Mouse (Mus musculus): ENCODE data around the gene Zdhhc20.
"Not testable (repeated sequence)": the region's sequence is repeated elsewhere in the genome, so short reads cannot be mapped to it uniquely, and the experiment has no call there.

Zdhhc20 gene

GRCm38 (mm10) chr14:57889541-57890010, 500 bp downstream of the Zdhhc20 start:
- peak; percentile 47 for DNase-seq (ENCODE audit: low spot score)

DNA sequence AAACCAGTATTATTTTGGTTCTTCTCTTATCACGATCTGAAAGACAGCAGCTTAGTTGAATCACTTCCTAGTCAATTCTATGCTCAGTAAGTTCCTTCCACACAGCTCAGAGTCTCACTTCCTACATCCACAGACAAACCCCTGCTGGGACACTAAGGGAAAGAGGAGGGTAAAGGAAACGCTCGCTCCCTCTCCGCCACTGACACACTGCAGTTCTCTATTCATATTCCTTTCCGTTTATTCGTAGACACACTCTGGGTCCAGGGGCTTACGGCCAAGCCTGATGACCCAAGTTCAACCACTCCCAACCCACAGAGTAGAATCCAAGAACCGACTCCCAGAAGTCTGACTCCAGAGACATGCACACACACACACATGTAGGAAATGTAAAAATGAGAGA, 2.9 kb downstream of the Zdhhc20 start:
- DNase-seq (ENCODE audit: low spot score) = no peak

DNA sequence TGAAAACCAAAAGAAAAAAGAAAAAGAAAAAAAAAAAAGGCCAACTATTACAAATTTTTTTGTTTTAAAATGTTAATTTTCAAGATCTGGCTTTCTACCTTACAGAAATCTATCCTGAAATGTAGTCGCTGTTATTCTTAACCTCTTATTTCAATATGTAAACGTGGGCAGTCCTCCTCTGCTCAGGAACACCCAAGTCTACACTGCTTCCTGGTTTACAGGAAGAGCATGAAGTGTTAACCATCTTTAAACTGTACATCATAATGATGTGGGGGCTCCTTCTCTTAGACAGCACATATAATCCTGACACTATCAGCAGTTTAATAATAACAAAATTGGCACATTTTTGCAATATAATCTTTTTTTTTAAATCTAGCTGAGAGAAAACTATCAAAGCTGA, 4.0 kb downstream of the Zdhhc20 start:
- DNase-seq (ENCODE audit: low spot score) = no peak

DNA sequence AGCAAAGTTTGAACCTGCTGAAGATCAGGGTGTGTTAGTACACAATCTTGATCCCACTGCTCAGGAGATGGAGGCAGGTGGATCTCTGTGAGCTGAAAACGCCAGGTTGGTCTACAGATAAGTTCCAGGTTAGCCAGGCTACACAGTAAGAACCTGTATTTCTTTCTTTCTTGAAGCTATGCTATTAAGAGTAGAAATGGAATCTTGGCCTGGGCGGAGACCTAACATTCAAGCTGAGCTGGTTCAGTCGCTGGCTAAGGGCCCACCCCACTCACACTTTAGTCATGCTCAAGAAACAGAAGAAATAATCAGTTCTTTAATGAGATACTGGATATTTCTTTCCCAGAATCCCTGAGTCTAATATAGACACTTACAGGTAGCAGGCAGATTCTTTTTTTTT, 6.7 kb downstream of the Zdhhc20 start:
- no peak for DNase-seq (ENCODE audit: low spot score)

- DNase-seq (ENCODE audit: low spot score) = no peak
Measured at GRCm38 (mm10) chr14:57882720-57883119, 7.4 kb downstream of the Zdhhc20 start.

DNA sequence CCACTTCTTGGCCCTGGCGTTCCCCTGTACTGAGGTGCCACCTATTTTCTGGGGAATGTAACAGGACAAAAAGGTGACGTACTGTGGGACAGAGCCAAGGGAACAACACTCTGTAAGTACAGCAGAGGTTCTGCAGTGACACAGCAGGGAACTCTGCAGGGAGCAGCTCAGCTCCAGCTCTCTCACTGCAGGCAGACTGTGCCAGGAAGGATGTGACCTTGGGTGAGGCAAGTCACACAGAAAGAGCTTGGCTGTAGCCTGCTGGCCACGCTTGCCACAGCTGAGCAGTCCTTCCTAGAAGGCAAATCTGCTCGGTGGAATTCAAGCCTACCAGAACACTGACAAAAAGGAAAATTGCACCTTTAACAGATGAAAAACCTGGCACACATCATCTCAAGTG, 8.3 kb downstream of the Zdhhc20 start:
- no peak for DNase-seq (ENCODE audit: low spot score)

DNA sequence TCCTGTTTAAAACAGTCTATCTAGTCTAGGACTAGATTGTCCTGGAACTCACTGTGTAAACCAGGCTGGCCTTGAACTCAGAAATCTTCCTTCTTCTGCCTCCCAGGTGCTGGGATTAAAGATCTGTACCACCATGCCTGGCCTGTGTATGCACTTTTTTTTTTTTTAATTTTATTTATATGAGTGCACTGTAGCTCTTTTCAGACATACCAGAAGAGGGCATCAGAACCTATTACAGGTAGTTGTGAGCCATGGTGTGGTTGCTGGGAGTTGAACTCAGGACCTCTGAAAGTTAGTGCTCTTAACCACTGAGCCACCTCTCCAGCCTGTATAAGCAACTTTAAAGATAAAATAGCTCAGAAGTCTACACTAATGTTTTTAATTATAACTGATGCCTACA, 9.0 kb downstream of the Zdhhc20 start:
- DNase-seq (ENCODE audit: low spot score) = no peak

DNA sequence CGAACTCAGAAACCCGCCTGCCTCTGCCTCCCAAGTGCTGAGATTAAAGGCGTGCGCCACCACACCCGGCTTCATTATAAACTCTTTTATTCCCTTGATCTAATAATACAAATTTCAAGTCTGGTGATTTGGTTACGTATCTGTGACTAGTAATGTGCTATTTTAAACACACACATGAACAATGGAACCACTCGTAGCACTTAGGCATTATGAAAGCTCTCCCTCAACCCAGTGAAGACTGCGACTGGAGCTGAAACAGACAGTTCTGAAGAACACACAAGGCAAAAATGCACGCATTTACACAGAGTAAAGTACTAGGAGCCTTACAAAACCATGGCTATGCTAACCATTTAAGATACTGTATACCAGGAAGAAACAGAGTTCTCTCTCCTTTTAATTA, 12.2 kb downstream of the Zdhhc20 start:
- no peak for DNase-seq (ENCODE audit: low spot score)

DNA sequence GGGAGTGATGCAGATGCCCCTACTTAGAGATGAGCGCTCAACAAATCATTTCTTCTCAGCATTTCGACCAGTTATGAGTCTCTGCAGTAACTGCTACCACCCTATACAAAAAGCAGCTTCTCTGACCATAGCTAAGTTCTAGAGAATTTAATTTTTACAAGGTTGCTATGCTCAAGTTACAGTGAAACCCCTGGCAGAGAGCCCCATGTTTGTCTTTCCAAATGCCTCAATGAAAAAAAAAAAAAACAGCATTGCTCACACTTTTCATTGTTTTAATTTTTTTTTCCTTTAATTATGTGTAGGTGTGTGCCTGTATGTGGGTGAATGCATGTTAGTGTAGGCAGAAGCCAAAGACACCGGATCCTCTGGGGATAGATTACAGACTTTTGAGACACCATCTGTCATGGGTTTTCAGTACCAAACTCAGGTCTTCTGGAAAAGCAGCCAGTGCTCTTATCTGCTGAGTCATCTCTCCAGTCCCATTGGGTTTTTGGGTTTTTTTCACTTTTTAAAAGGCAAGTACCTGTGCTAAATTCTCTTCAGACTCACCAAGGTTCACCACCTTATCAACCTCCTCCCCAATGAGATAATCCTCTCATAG, 23.3 kb downstream of the Zdhhc20 start:
- DNase-seq (ENCODE audit: low spot score) = no peak

DNA sequence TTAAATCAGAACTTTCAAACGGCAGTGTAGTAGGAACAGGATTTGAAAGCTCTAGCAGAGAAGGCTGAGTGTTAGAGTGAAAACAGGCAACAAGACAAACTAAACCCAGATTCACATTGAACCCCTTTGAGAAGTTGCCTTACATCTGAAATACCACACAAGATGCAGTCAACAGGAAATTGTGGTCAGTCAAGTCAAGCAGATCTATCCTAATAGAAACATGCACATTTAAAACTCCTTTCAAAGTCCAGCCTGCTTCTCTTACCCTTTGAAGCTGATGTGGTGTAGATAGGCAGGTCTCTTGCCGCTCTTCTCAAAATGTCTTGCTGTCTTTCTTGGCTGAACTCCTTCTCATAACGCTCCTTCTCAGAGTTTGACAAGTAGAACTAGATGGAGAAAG, 24.8 kb downstream of the Zdhhc20 start:
- no peak for DNase-seq (ENCODE audit: low spot score)

DNA sequence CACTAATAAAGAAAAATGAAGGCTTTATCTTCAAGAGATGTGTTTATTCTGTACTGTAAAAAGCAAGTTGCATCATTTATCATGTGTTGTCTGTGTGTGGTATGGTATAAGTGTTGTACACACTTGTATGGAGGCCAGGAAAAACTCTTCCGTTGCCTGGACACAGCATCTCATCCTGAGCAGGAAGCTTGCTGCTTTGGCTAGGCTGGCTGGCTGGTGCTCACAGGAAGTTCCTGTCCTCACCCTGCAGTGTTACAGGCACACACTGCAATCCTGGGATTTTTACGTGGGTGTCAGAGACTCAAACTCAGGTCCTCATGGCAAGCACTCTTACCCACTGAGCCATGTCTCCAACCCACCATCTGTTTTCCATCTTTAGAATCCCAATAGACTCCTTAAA, 26.9 kb downstream of the Zdhhc20 start:
- DNase-seq (ENCODE audit: low spot score) = no peak

DNA sequence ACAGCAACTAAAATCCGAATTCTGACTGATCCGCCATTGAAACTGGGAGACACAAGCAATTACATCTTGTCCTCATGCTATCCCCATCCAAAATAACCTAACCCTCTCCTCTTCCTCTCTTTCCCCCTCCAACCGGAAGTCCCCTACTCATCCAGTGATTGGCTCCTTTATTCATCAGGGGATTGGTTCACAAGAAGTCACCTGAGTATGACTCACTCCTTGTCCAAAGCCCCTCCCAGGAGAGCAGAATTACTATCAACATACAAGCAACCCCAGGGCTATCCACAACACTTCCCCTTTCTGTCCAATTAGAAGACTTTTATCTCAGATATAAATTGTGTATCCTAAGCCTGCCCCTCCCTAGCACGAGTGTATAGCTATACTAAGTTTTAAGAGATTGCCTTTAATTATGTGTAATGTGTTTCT, 28.1 kb downstream of the Zdhhc20 start:
- no peak for DNase-seq (ENCODE audit: low spot score)

DNA sequence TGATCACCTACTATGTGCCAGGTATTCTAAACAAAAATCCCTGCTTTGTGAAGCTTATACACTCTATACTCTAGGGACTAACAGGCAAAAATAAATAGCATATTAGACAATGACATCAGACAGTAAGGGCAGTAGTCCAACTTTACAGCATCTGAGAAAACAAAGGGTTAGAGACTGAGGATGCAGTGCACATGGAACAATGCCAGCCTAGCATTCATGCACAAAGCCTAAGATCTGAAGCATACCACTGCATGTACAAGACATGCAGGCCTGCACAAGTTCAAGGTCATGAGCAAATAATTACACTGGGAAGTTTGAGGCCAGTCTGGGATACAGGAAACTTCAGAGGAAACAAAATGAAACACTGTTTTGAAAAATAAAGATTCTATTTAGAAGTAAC, 30.6 kb downstream of the Zdhhc20 start:
- no peak for DNase-seq (ENCODE audit: low spot score)

DNA sequence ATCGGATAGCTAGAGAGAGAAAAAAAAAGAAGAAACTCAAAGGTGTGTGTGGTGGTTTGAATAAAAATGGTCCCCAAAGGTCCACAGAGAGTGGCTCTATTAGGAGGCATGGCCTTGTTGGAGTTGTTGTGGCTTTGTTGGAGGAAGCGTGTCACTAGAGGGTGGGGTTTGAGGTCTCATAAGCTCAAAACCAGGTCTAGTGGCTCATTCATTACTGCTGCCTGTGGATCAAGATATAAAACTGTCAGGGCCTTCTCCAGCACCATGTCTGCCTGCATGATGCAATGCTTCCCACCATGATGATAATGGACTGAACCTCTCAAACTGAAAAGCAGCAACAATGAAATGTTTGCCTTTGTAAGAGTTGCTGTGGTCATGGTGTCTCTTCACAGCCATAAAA, 31.5 kb downstream of the Zdhhc20 start:
- DNase-seq (ENCODE audit: low spot score) = no peak

GRCm38 (mm10) chr14:57856037-57856436, 34.0 kb downstream of the Zdhhc20 start:
- not testable (repeated sequence) for DNase-seq (ENCODE audit: low spot score)

GRCm38 (mm10) chr14:57852961-57853360, 37.1 kb downstream of the Zdhhc20 start:
- no peak for DNase-seq (ENCODE audit: low spot score)

- no peak for DNase-seq (ENCODE audit: low spot score)
Measured at GRCm38 (mm10) chr14:57850330-57850729, 39.7 kb downstream of the Zdhhc20 start.

DNA sequence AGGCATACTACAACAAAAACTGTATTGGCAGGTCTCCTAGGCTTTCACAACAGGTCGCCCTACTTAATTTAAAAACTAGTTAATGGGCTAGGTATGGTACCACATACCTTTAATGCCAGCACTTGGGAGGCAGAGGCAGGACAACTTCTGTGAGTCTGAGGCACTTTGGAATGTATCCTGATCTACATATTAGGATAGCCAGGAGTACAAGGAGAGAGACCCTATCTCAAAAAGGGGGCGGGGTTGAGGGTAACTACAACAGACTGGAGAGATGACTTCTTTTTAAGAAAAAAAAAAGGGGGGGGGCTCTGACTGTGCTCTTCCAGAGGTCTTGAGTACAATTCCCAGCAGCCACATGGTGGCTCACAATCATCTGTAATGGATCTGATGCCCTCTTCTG, 41.4 kb downstream of the Zdhhc20 start:
- no peak for DNase-seq (ENCODE audit: low spot score)

DNA sequence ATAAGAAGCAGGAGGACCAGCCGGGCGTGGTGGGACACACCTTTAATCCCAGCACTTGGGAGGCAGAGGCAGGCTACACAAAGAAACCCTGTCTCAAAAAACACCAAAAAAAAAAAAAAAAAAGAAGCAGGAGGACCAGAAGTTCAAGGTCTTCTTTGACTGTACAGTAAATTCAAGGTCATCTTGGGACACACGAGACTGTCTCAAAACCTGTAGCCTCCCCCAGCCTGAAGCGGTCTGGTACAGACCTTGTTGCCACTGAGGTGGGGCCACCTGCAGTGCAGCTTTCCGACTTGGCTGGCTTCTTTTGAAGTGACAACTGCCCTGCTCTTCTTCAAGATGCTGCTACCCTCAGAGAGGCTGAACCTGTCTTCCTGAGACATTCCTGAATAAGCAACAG, 42.0 kb downstream of the Zdhhc20 start:
- DNase-seq (ENCODE audit: low spot score) = not testable (repeated sequence)

DNA sequence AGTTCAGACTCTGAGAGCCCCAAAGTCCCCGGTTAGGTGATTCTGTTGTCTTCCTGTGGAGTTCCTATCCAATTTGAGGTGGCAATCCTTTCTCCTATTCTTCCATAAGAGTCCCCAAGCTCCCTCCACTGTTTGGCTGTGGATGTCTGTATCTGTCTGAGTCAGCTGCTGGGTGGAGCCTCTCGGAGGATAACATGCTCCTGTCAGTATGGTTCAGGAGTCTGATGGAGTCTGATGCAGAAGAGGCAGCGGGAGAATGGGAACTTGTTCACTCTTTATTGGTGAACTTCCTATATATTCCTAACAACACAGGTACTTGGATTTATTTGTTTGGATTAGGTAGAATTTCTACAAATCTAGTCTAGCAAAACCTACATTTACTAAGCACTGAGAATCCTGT, 45.5 kb downstream of the Zdhhc20 start:
- no peak for DNase-seq (ENCODE audit: low spot score)

DNA sequence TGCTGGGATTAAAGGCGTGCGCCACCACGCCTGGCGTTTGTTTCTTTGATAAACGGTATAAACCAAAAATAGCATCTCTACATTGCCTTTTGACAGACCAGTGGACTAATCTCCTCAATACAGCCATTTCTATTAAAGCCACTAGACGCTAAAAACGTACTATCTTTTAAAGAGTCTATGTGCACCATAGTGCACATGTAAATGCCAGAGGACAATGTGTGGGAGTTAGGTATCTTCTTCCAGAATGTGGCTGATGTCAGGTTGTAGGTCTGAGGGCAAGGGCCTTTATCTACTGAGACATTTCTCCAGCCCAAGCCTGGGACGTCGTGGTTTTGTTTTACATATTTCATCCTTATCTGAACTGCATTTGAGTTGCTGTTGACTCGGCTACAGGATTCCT, 54.9 kb downstream of the Zdhhc20 start:
- no peak for DNase-seq (ENCODE audit: low spot score)

- DNase-seq (ENCODE audit: low spot score) = no peak
Measured at GRCm38 (mm10) chr14:57833526-57833925, 56.5 kb downstream of the Zdhhc20 start.

DNA sequence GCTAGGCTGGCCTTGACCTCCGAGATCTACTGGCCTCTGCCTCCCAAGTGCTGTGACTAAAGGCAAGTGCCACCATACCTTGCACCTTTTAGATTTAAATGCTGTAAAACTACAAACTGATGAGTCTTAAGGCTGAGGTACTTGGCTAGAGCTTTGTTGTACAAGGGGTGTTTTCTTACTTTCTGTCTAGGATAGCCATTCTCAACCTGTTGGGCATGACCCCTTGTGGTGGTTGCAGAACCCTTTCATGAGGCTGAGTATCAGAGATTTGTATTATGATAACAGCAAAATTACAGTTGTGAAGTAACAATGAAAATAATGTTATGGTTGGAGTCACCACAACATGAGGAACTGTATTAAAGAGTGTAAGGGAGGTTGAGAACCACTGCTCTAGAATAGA, 62.8 kb downstream of the Zdhhc20 start:
- DNase-seq (ENCODE audit: low spot score) = no peak
